Mouse (Mus musculus) thymus, adult 2 months (tissue): ENCODE measurements around the gene Ppard.

ENCODE experiments used
- CTCF ChIP-seq: fragments of 200-500 bp; IDR thresholded peaks from 2 replicates; pipeline ENCODE4 v1.5.1; 2012; ENCODE audit warnings: mild to moderate bottlenecking, control low read depth, low read length, moderate library complexity, borderline replicate concordance; ENCODE audit not compliant: control insufficient read depth, poor library complexity, insufficient read depth; ENCODE audit errors: extremely low read depth
- POLR2A ChIP-seq: fragments of 200-500 bp; IDR thresholded peaks from 2 replicates; pipeline ENCODE4 v1.6.1; 2012; ENCODE audit warnings: mild to moderate bottlenecking, low read length, control low read depth, moderate library complexity; ENCODE audit not compliant: control insufficient read depth, poor library complexity, insufficient read depth; ENCODE audit errors: extremely low read depth

- TF ChIP-seq POLR2A (no peak), CTCF (no peak)
These were observed 108.6 kb downstream of the Ppard start for GRCm38 (mm10) chr17:28341091-28341490.
